Mouse (Mus musculus) thymus, postnatal 0 days (tissue): ENCODE data around the gene Fchsd2. TPM values are rescaled to one million over a fixed set of nuclear protein-coding genes. Genes with fewer than 3 reads are reported as not detected.

Experiments
- DNase-seq: peaks from one replicate; pipeline ENCODE4 v3.0.0-alpha.2; 2015; ENCODE audit warnings: low spot score
- polyA plus RNA-seq: library from polyadenylated mRNA; unstranded; fragments of >200 nt; fragmentation: Nextera tagmentation; extraction: Ambion mirVana; gene quantifications from 2 replicates; pipeline ENCODE4 v1.2.1, GENCODE M21; 2015

Fchsd2 gene
- polyA plus RNA-seq, 1 experiment from 2014 or later = 17.8 TPM

DNA sequence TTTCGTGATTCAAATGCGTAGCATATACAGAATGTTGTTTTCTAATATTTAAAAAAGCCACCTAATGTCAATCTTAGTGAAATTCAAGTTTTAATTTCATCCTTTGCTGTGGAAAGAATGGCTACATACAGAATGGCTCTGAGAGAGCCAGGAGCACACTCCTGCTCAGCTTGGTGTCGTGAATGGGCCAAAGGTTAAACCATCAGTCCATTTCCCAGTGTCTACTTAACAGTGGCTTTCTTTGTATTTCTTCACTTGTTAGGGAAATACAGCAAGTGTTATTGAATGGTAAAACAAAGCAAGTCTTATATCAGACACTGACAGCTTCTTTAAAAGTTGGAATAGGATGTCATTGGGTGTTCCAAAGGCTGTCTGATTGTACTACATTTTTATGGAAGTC is 80.7 kb downstream of the Fchsd2 start:
- no peak for DNase-seq

GRCm38 (mm10) chr7:101178751-101179150 is 86.1 kb downstream of the Fchsd2 start:
- DNase-seq = no peak

GRCm38 (mm10) chr7:101191326-101191969 is 98.8 kb downstream of the Fchsd2 start:
- no peak for DNase-seq

GRCm38 (mm10) chr7:101210826-101211225 is 118.2 kb downstream of the Fchsd2 start:
- DNase-seq = no peak

DNA sequence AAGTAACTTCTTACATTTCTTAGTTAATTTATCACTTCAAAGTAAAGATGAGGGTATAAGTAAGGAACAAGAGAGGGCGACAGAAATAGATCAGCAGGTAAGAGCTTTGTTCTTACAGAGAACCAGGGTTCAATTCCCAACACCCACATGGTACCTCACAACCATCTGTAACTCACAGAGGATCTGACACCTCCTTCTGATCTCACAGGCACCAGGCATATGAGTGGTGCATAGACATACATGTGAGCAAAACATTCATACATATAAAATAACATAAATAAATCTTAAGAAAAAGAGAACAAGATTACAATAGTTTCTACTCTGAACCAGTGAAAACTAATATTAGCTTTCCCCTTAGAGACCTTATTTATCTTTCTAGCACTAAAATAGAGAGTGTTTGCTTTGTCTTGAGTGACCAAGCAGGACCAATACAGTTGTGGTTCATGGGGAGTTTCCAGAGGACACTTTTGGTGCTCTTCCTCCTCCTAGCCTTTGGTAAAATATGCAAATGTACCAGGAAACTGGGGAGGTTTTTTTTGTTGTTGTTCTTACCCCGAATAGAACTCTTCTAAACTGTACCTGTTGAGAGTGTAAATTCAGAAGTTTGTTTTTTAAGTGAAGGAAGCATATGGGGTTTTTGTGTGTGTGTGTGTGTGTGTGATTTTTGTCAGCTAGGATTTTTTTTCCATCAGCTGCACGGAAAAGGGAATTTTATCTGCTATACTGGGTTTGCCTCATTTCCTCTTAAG is 121.0 kb downstream of the Fchsd2 start:
- DNase-seq = no peak

GRCm38 (mm10) chr7:101216724-101217123 is 124.1 kb downstream of the Fchsd2 start:
- DNase-seq = no peak

DNA sequence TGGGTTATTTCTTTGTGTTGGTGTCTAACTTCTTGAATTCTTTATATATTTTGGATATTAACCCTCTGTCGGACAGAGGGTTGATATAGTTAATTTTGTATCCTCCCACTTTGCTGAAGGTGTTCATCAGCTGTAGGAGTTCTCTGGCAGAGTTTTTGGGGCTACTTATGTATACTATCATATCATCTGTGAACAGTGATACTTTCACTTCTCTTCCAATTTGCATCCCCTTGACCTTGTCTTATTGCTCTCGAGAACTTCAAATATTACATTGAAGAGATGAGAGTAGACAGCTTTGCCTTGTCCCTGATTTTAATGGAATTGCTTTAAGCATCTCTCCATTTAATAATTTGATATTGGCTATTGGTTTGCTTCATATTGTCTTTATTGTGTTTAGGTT is 130.8 kb downstream of the Fchsd2 start:
- no peak for DNase-seq

GRCm38 (mm10) chr7:101229336-101229735 is 136.7 kb downstream of the Fchsd2 start:
- no peak for DNase-seq

DNA sequence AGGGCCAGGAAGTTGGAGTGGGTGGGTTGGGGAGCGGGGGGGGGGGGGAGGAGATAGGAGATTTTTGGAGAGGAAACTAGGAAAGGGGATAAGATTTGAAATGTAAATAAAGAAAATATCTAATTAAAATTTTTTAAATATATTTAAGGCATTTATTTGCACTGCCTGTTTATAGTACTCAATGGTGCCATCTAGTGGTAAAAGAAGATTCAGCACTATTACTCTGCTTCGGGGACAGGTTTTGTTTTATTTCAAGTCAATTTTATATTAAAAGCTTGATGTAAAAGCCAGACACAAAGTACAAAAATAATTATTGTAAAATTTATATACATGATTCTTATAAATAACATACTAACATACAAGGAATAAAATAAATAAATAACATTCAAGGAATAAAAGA is 138.8 kb downstream of the Fchsd2 start:
- DNase-seq = peak; percentile 45

DNA sequence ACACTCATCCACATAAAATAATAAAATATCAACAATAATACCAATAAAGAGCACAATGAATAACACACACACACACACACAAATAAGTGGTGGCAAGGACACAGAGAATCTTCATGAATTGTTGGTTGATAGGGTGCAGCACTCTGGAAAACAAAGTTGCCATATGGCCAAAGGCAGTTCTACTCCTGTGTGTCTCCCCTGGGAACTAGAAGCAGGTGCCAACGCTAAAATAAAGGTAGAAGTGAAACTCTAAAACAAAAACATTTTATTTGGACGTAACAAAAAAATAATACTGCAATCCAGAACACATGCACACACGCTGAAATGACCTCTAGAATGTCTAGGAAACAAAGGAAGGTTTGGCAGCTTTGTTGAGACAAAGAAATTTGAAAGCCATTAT is 140.1 kb downstream of the Fchsd2 start:
- DNase-seq = no peak

DNA sequence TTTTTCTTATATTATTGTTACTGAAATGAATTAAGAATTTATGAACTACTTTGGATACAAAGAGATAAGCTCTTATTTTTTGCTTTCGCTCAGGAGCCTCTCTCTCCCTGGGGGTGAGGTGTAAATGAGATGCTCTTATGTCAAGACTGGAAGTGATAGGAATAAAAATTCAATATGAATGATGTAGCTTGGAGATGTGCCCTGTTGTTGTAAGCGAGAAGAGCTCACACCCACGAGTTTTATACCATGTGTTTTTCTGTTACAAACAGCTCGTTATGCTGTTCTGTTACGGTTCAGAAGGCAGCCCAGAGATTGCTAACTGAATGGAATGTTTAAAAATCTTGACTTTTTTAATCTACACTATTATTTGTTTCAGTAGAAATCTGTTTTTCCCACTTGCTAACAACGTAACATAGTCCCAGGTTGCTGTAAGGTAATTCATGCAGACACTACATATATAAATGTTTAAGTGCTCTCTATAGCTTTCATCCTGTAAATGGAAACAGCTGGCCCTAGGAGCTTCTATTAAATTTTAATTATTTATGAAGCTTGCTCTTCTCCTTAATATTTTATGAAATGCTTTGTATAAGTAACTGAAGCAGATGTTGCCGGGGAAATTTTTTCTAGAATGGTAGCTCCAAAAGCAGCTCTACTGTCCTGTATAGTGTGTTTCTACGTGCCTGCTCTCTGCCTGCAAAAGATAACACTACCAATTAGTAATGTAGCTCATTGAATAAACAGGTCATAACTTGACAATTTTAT is 144.2 kb downstream of the Fchsd2 start:
- DNase-seq = no peak

GRCm38 (mm10) chr7:101248760-101249159 is 156.1 kb downstream of the Fchsd2 start:
- no peak for DNase-seq

GRCm38 (mm10) chr7:101249173-101249572 is 156.5 kb downstream of the Fchsd2 start:
- no peak for DNase-seq

GRCm38 (mm10) chr7:101253071-101253470 is 160.4 kb downstream of the Fchsd2 start:
- DNase-seq = no peak

DNA sequence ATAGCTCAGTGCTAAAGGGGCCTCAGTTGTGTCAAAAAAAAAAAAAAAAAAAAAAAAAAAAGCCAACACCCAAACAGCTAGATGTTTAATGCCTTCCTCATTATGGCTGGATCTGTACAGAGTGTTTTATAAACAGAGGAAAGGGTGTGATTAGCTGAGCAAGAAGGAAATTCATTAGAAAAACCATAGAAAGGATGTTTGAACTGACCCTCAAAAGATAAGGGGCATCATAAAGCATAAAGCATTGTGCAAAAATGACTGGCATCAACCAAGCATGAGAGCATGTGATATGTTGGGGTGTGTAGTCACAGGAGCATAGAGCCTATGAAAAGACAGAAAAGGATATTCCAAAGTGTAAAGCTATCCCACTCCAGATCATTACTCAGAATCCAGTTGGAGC is 165.8 kb downstream of the Fchsd2 start:
- DNase-seq = no peak

GRCm38 (mm10) chr7:101261941-101262546 is 169.4 kb downstream of the Fchsd2 start:
- no peak for DNase-seq

GRCm38 (mm10) chr7:101263511-101263910 is 170.8 kb downstream of the Fchsd2 start:
- DNase-seq = no peak

- no peak for DNase-seq
Measured at GRCm38 (mm10) chr7:101267457-101268259, 175.0 kb downstream of the Fchsd2 start.

- no peak for DNase-seq
Measured at GRCm38 (mm10) chr7:101271602-101272001, 178.9 kb downstream of the Fchsd2 start.

DNA sequence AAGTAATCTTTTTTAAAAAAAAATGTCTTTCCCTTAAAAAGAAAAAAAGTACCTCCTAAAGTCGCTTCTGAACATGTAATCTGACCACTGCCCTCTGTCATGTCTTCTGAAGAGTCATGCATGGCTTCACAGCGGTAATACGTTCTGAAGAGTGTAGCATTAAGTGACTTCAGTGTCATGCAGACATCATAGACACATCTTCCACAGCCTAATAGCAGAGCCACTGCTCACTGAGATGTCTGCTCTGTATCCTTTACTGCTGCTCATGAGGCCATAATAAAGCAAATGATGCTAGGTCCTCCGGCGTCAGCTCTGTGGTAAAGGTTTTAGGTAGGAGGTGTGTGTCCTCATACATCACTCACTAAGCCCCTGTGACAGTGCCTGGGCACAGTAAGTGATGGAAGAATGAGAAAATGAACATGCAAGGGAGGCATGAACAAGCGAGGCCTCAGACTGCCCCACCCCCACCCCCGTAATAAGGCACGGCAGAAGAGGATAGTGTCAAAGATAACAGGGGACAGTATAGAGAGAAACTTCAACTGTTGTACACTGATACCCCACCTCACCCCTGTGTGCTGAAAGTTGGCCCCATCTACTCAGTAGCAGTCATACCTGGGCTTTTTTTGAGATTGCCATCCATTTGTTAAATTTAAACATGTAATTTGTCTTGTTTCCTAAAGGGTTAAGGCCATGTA is 179.9 kb downstream of the Fchsd2 start:
- DNase-seq = no peak
